Mouse (Mus musculus) limb, embryonic 15.5 days (tissue): Measurements from ENCODE around the gene Fam83d. TPM values are rescaled to one million over a fixed set of nuclear protein-coding genes. Genes with fewer than 3 reads are reported as not detected.

ENCODE experiments used
- ATAC-seq: fragments of 200-750 bp; cut with Nextera tagmentation; 2 replicates; pipeline ENCODE4 v1.8.0; 2017; ENCODE audit warnings: low read depth, moderate TSS enrichment; ENCODE audit not compliant: insufficient number of reproducible peaks, low FRiP score, low TSS enrichment
- H3K27ac ChIP-seq: fragments of 300-500 bp; sonication (generic); 2 replicates; pipeline ENCODE4 v1.5.1; 2015; ENCODE audit warnings: moderate library complexity, mild to moderate bottlenecking, inconsistent platforms
- H3K27me3 ChIP-seq: fragments of 300-500 bp; sonication (generic); 2 replicates; pipeline ENCODE4 v1.6.1; 2015; ENCODE audit warnings: inconsistent platforms
- H3K36me3 ChIP-seq: fragments of 300-500 bp; sonication (generic); 2 replicates; pipeline ENCODE4 v1.6.1; 2015; ENCODE audit warnings: inconsistent platforms
- H3K4me1 ChIP-seq: fragments of 300-500 bp; sonication (generic); 2 replicates; pipeline ENCODE4 v1.6.1; 2015; ENCODE audit warnings: inconsistent platforms
- H3K4me2 ChIP-seq: fragments of 300-500 bp; sonication (generic); 2 replicates; pipeline ENCODE4 v1.6.1; 2015; ENCODE audit warnings: mild to moderate bottlenecking, inconsistent platforms
- H3K4me3 ChIP-seq: fragments of 300-500 bp; sonication (generic); 2 replicates; pipeline ENCODE4 v1.5.1; 2015; ENCODE audit warnings: mild to moderate bottlenecking, inconsistent platforms
- H3K9ac ChIP-seq: fragments of 300-500 bp; sonication (generic); 2 replicates; pipeline ENCODE4 v1.6.1; 2015; ENCODE audit warnings: inconsistent platforms
- H3K9me3 ChIP-seq: fragments of 300-500 bp; sonication (generic); 2 replicates; pipeline ENCODE4 v1.6.1; 2016; ENCODE audit warnings: inconsistent platforms
- WGBS: fragments of 180-500 bp; shearing (Covaris S2); methylation state at CpG from one replicate; pipeline ENCODE4 v1.1.7; 2015; 5-methylcytosine and 5-hydroxymethylcytosine counted together
- microRNA-seq: library from miRNA; unstranded; fragments of <30 nt; microRNA quantifications from one replicate; pipeline ENCODE4, GENCODE M21; 2016
- polyA plus RNA-seq: library from polyadenylated mRNA; unstranded; fragments of >200 nt; fragmentation: Nextera tagmentation; extraction: Ambion mirVana; gene quantifications from 2 replicates; pipeline ENCODE4 v1.2.1, GENCODE M21; 2015

Gene Fam83d
- polyA plus RNA-seq, 1 experiment from 2014 or later = 43.0 TPM

- 80% methylated on average over 6 of the region's 6 CpGs for WGBS
- Histone ChIP-seq H3K27me3 (no peaks in the 10 kb centered on the region), H3K4me3 (no peak overlapping the region), H3K4me1 (no peaks in the 10 kb centered on the region), H3K27ac (no peak overlapping the region), H3K36me3 (peaks cover 47% of the 10 kb centered on the region), H3K9ac (no peak overlapping the region), H3K4me2 (no peak overlapping the region), H3K9me3 (no peaks in the 10 kb centered on the region)
- no peak for ATAC-seq
These were observed 61.9 kb downstream of the Fam83d start for GRCm38 (mm10) chr2:158829746-158830145.

GRCm38 (mm10) chr2:158833221-158833620, 65.3 kb downstream of the Fam83d start:
- H3K4me2 ChIP-seq = no peak overlapping the region
- no peak for ATAC-seq
- H3K36me3 ChIP-seq = peaks cover 60% of the 10 kb centered on the region
- H3K27ac ChIP-seq = no peak overlapping the region
- 78% methylated on average over 5 of the region's 5 CpGs for WGBS
- no peak overlapping the region for H3K9ac ChIP-seq
- H3K4me1 ChIP-seq = no peaks in the 10 kb centered on the region
- H3K4me3 ChIP-seq = no peak overlapping the region
- no peaks in the 10 kb centered on the region for H3K27me3 ChIP-seq
- H3K9me3 ChIP-seq = no peaks in the 10 kb centered on the region

GRCm38 (mm10) chr2:158833645-158834044, 65.8 kb downstream of the Fam83d start:
- Histone ChIP-seq H3K4me2 (no peak overlapping the region), H3K27ac (no peak overlapping the region), H3K36me3 (peaks cover 56% of the 10 kb centered on the region), H3K4me1 (no peaks in the 10 kb centered on the region), H3K9me3 (no peaks in the 10 kb centered on the region), H3K27me3 (no peaks in the 10 kb centered on the region), H3K4me3 (no peak overlapping the region), H3K9ac (no peak overlapping the region)
- WGBS = 87% methylated on average over 2 of the region's 2 CpGs
- no peak for ATAC-seq

Small RNA genes lying within 50 kb of the gene (microRNA-seq; reads per million reads assigned to microRNA genes)
- not detected for gene Gm26141

Other genes with a start within 250 kb of the Fam83d start
- gene Slc32a1, start 157.3 kb upstream of the Fam83d start, polyA plus RNA-seq = not detected in 2 replicates
- 7.2 and 10.2 TPM in 2 replicates for gene Actr5, start 143.2 kb upstream of the Fam83d start, polyA plus RNA-seq
- gene Ppp1r16b, start 102.7 kb upstream of the Fam83d start, polyA plus RNA-seq = 4.1 and 4.3 TPM in 2 replicates
- gene Dhx35, start 26.7 kb downstream of the Fam83d start, polyA plus RNA-seq = 11.1 and 11.6 TPM in 2 replicates